Mouse (Mus musculus): ENCODE measurements around the gene Atxn7l3. TPM values are rescaled to one million over a fixed set of nuclear protein-coding genes. Genes with fewer than 3 reads are reported as not detected.

Atxn7l3 gene
- polyA plus RNA-seq, 1 experiment from 2014 or later: 19.0 TPM

DNA sequence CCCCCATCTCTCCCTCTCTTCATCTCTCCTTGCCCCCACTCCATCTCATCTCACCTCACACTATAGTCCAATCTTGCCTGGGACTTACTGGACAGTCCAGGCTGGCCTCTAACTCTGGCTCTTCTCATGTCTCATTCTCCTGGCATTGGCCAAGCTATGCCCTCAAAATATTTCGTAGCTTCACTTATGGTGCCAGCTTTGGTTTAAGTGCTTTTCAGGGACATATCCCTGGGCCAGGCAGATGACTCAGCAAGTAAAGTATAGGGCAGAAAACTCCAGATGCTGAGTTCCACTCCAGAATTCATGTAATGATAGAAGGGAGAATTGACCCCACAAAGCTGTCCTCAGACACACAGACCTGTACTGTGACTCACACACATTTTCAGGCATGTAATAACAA lies 39.8 kb upstream of the Atxn7l3 start:
- Histone ChIP-seq H3K4me1 (ENCODE audit: control insufficient read depth, insufficient read depth, low read length) (no peaks in the 10 kb centered on the region), H3K36me3 (ENCODE audit: control insufficient read depth, insufficient read depth, low read length) (no peaks in the 10 kb centered on the region), H3K27ac (ENCODE audit: low read length) (no peak overlapping the region), H3K9me3 (ENCODE audit: control insufficient read depth, low read depth, low read length) (no peaks in the 10 kb centered on the region), H3K9ac (replicated peaks; ENCODE audit: low read depth, low read length) (no peak overlapping the region), H3K4me3 (ENCODE audit: low read depth, low read length) (no peak overlapping the region), H3K4me2 (replicated peaks; ENCODE audit: low read depth, low read length) (no peak overlapping the region), H3K27me3 (ENCODE audit: control insufficient read depth, insufficient read depth, low read length) (no peaks in the 10 kb centered on the region)
- no peak for ATAC-seq (ENCODE audit: insufficient number of reproducible peaks, insufficient read depth, low FRiP score, low read depth)
- 87% methylated on average over 1 of the region's 1 CpGs for WGBS

- H3K36me3 ChIP-seq (ENCODE audit: control insufficient read depth, insufficient read depth, low read length): no peaks in the 10 kb centered on the region
- WGBS: 32% methylated on average over 9 of the region's 9 CpGs
- H3K27me3 ChIP-seq (ENCODE audit: control insufficient read depth, insufficient read depth, low read length): no peaks in the 10 kb centered on the region
- no peak overlapping the region for H3K4me2 ChIP-seq (replicated peaks; ENCODE audit: low read depth, low read length)
- H3K9me3 ChIP-seq (ENCODE audit: control insufficient read depth, low read depth, low read length): no peaks in the 10 kb centered on the region
- H3K4me1 ChIP-seq (ENCODE audit: control insufficient read depth, insufficient read depth, low read length): no peaks in the 10 kb centered on the region
- no peak for ATAC-seq (ENCODE audit: insufficient number of reproducible peaks, insufficient read depth, low FRiP score, low read depth)
- no peak overlapping the region for H3K4me3 ChIP-seq (ENCODE audit: low read depth, low read length)
- no peak overlapping the region for H3K9ac ChIP-seq (replicated peaks; ENCODE audit: low read depth, low read length)
- H3K27ac ChIP-seq (ENCODE audit: low read length): 0 out of 2 replicates have a peak overlapping the region, but pooled peaks have one; percentile 15
These were observed 38.7 kb upstream of the Atxn7l3 start for GRCm38 (mm10) chr11:102334973-102335700.

DNA sequence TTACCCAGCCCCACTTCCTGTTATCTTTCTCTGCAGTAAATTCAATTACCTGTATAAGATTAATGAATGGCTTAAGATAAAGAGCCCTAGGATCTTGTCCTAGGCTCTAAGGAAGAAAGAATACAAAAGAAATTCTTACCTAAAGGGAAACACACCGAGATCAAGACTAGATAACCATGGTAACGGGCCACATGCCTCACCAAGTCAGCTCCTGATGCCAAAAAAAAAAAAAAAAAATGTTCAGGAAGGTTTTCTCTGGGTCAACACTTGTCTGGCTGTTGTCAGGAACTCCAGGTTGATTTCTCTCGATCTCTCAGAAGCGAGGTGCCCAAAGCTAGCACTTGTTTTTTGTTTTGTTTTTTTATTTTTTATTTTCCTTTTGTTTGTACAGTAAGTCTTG lies 37.6 kb upstream of the Atxn7l3 start:
- H3K9ac ChIP-seq (replicated peaks; ENCODE audit: low read depth, low read length): no peak overlapping the region
- no peak overlapping the region for H3K27ac ChIP-seq (ENCODE audit: low read length)
- no peak overlapping the region for H3K4me2 ChIP-seq (replicated peaks; ENCODE audit: low read depth, low read length)
- whole genome bisulfite sequencing: 43% methylated on average over 4 of the region's 4 CpGs
- no peaks in the 10 kb centered on the region for H3K27me3 ChIP-seq (ENCODE audit: control insufficient read depth, insufficient read depth, low read length)
- H3K36me3 ChIP-seq (ENCODE audit: control insufficient read depth, insufficient read depth, low read length): no peaks in the 10 kb centered on the region
- H3K9me3 ChIP-seq (ENCODE audit: control insufficient read depth, low read depth, low read length): no peaks in the 10 kb centered on the region
- no peak for ATAC-seq (ENCODE audit: insufficient number of reproducible peaks, insufficient read depth, low FRiP score, low read depth)
- H3K4me3 ChIP-seq (ENCODE audit: low read depth, low read length): no peak overlapping the region
- no peaks in the 10 kb centered on the region for H3K4me1 ChIP-seq (ENCODE audit: control insufficient read depth, insufficient read depth, low read length)

DNA sequence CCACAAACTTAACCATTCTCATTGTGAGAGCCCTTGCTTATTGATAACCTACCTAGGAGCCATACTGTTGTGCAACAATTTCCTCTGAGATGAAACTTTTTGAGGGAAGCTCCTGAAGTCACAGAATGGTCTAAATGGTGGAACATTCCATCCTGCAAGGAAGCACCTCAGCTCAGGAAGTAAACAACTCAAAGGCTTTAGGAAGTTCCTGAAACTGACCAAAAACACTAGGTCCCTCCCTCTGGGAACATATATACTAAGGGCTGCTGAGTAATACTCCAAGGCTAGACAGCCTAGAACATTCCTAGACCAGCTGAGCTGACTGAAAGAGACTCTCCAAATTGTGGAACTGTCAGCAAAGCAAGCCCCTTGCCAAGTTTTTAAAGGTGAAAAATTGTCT lies 36.6 kb upstream of the Atxn7l3 start:
- Histone ChIP-seq H3K9ac (replicated peaks; ENCODE audit: low read depth, low read length) (no peak overlapping the region), H3K9me3 (ENCODE audit: control insufficient read depth, low read depth, low read length) (no peaks in the 10 kb centered on the region), H3K4me3 (ENCODE audit: low read depth, low read length) (no peak overlapping the region), H3K4me1 (ENCODE audit: control insufficient read depth, insufficient read depth, low read length) (no peaks in the 10 kb centered on the region), H3K27me3 (ENCODE audit: control insufficient read depth, insufficient read depth, low read length) (no peaks in the 10 kb centered on the region), H3K27ac (ENCODE audit: low read length) (no peak overlapping the region), H3K4me2 (replicated peaks; ENCODE audit: low read depth, low read length) (no peak overlapping the region), H3K36me3 (ENCODE audit: control insufficient read depth, insufficient read depth, low read length) (no peaks in the 10 kb centered on the region)
- no peak for ATAC-seq (ENCODE audit: insufficient number of reproducible peaks, insufficient read depth, low FRiP score, low read depth)

DNA sequence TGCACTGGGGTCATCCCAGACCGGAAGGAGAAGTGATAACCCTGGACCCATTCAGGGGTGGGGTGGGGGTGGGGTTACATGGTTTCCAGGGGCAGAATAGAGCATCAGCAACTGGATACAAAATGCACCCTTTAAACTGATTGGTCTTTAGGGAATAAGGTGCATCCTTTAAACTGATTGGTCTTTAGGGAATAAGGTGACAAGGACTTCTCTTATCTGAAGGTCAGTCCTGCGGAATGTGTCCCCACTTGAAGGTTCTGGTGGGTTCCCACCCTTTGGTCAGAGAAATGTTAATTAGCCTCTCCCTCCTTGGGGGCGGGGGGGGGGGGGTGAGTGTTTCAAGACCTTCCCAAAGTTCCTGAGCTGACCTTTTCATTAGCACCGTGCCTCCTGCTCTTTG lies 35.4 kb upstream of the Atxn7l3 start:
- 47% methylated on average over 4 of the region's 4 CpGs for WGBS
- Histone ChIP-seq H3K4me1 (ENCODE audit: control insufficient read depth, insufficient read depth, low read length) (no peaks in the 10 kb centered on the region), H3K4me2 (replicated peaks; ENCODE audit: low read depth, low read length) (no peak overlapping the region), H3K27me3 (ENCODE audit: control insufficient read depth, insufficient read depth, low read length) (no peaks in the 10 kb centered on the region), H3K4me3 (ENCODE audit: low read depth, low read length) (no peak overlapping the region), H3K9me3 (ENCODE audit: control insufficient read depth, low read depth, low read length) (no peaks in the 10 kb centered on the region), H3K36me3 (ENCODE audit: control insufficient read depth, insufficient read depth, low read length) (no peaks in the 10 kb centered on the region), H3K27ac (ENCODE audit: low read length) (no peak overlapping the region), H3K9ac (replicated peaks; ENCODE audit: low read depth, low read length) (no peak overlapping the region)
- ATAC-seq (ENCODE audit: insufficient number of reproducible peaks, insufficient read depth, low FRiP score, low read depth): no peak

DNA sequence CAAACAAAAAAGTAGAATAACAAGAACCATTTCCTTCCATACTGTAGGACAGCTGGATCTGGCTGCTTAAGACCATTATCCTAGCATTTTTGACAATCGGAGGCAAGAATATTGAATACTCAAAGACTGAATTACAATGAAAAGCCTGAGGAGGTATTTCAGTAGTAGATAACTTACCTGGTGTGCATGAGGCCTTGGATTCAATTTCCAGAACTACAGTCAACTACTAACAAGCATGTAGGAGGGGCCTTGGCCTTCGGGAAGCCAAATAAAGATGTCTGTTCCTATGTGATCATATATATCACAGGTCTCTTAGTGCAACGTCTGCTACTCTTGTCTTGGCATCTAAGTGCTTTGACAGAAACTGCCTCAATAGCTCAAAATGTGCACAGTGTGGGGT lies 33.6 kb upstream of the Atxn7l3 start:
- H3K4me1 ChIP-seq (ENCODE audit: control insufficient read depth, insufficient read depth, low read length): no peaks in the 10 kb centered on the region
- no peaks in the 10 kb centered on the region for H3K9me3 ChIP-seq (ENCODE audit: control insufficient read depth, low read depth, low read length)
- H3K27ac ChIP-seq (ENCODE audit: low read length): no peak overlapping the region
- H3K36me3 ChIP-seq (ENCODE audit: control insufficient read depth, insufficient read depth, low read length): no peaks in the 10 kb centered on the region
- no peaks in the 10 kb centered on the region for H3K27me3 ChIP-seq (ENCODE audit: control insufficient read depth, insufficient read depth, low read length)
- no peak overlapping the region for H3K9ac ChIP-seq (replicated peaks; ENCODE audit: low read depth, low read length)
- no peak for ATAC-seq (ENCODE audit: insufficient number of reproducible peaks, insufficient read depth, low FRiP score, low read depth)
- no peak overlapping the region for H3K4me2 ChIP-seq (replicated peaks; ENCODE audit: low read depth, low read length)
- WGBS: 79% methylated on average over 3 of the region's 3 CpGs
- H3K4me3 ChIP-seq (ENCODE audit: low read depth, low read length): no peak overlapping the region

- Histone ChIP-seq H3K9me3 (ENCODE audit: control insufficient read depth, low read depth, low read length) (no peaks in the 10 kb centered on the region), H3K27ac (ENCODE audit: low read length) (no peak overlapping the region), H3K36me3 (ENCODE audit: control insufficient read depth, insufficient read depth, low read length) (no peaks in the 10 kb centered on the region), H3K4me2 (replicated peaks; ENCODE audit: low read depth, low read length) (no peak overlapping the region), H3K4me1 (ENCODE audit: control insufficient read depth, insufficient read depth, low read length) (no peaks in the 10 kb centered on the region), H3K27me3 (ENCODE audit: control insufficient read depth, insufficient read depth, low read length) (no peaks in the 10 kb centered on the region), H3K9ac (replicated peaks; ENCODE audit: low read depth, low read length) (no peak overlapping the region), H3K4me3 (ENCODE audit: low read depth, low read length) (no peak overlapping the region)
- ATAC-seq (ENCODE audit: insufficient number of reproducible peaks, insufficient read depth, low FRiP score, low read depth): no peak
These were observed 33.1 kb upstream of the Atxn7l3 start for GRCm38 (mm10) chr11:102329518-102329917.

GRCm38 (mm10) chr11:102327839-102328238 lies 31.4 kb upstream of the Atxn7l3 start:
- Histone ChIP-seq H3K27ac (ENCODE audit: low read length) (no peak overlapping the region), H3K9ac (replicated peaks; ENCODE audit: low read depth, low read length) (no peak overlapping the region), H3K36me3 (ENCODE audit: control insufficient read depth, insufficient read depth, low read length) (no peaks in the 10 kb centered on the region), H3K4me3 (ENCODE audit: low read depth, low read length) (no peak overlapping the region), H3K4me1 (ENCODE audit: control insufficient read depth, insufficient read depth, low read length) (no peaks in the 10 kb centered on the region), H3K27me3 (ENCODE audit: control insufficient read depth, insufficient read depth, low read length) (no peaks in the 10 kb centered on the region), H3K4me2 (replicated peaks; ENCODE audit: low read depth, low read length) (no peak overlapping the region), H3K9me3 (ENCODE audit: control insufficient read depth, low read depth, low read length) (no peaks in the 10 kb centered on the region)
- ATAC-seq (ENCODE audit: insufficient number of reproducible peaks, insufficient read depth, low FRiP score, low read depth): no peak
- 74% methylated on average over 7 of the region's 7 CpGs for WGBS

GRCm38 (mm10) chr11:102327250-102327649 lies 30.8 kb upstream of the Atxn7l3 start:
- no peak for ATAC-seq (ENCODE audit: insufficient number of reproducible peaks, insufficient read depth, low FRiP score, low read depth)
- H3K27me3 ChIP-seq (ENCODE audit: control insufficient read depth, insufficient read depth, low read length): no peaks in the 10 kb centered on the region
- H3K4me2 ChIP-seq (replicated peaks; ENCODE audit: low read depth, low read length): no peak overlapping the region
- no peaks in the 10 kb centered on the region for H3K36me3 ChIP-seq (ENCODE audit: control insufficient read depth, insufficient read depth, low read length)
- no peaks in the 10 kb centered on the region for H3K4me1 ChIP-seq (ENCODE audit: control insufficient read depth, insufficient read depth, low read length)
- H3K4me3 ChIP-seq (ENCODE audit: low read depth, low read length): no peak overlapping the region
- no peak overlapping the region for H3K27ac ChIP-seq (ENCODE audit: low read length)
- WGBS: 69% methylated on average over 5 of the region's 5 CpGs
- H3K9me3 ChIP-seq (ENCODE audit: control insufficient read depth, low read depth, low read length): no peaks in the 10 kb centered on the region
- H3K9ac ChIP-seq (replicated peaks; ENCODE audit: low read depth, low read length): no peak overlapping the region
